ENCODE assay signal across 20 mouse cellular contexts in genomic region chr4:26171177-26171576, GRCm38 (mm10).
A peak's percentile ranks its signal among the peaks of the same experiment; 100 is the strongest.
DNase-seq lines count a peak whose midpoint lies in the region; ATAC-seq and TF ChIP-seq lines count a peak whose summit lies in the region.
"Had no signal": no experiment of that assay in that cellular context is flagged by ENCODE, and none has a peak within 500 bp of the region (broad histone marks: within the 10 kb centered on the region; RNA-seq: fewer than 3 reads in every experiment).

No protein-coding gene starts in this region.

- H3K27me3 ChIP-seq in hindbrain, embryonic 10.5 days (ENCODE audit: insufficient read depth, poor library complexity, severe bottlenecking) = no peaks in the 10 kb centered on the region
- no peaks in the 10 kb centered on the region for H3K27me3 ChIP-seq in hindbrain, postnatal 0 days (ENCODE audit: insufficient read depth, low read length)
- no peaks in the 10 kb centered on the region for H3K27me3 ChIP-seq in midbrain, embryonic 12.5 days
- no peaks in the 10 kb centered on the region for H3K27me3 ChIP-seq in midbrain, embryonic 10.5 days (ENCODE audit: low read depth, poor library complexity, severe bottlenecking)
- no peaks in the 10 kb centered on the region for H3K27me3 ChIP-seq in neural tube, embryonic 13.5 days
- no peaks in the 10 kb centered on the region for H3K27me3 ChIP-seq in cerebellum, adult 2 months (ENCODE audit: control insufficient read depth, insufficient read depth, low read length)
- H3K27me3 ChIP-seq: embryonic facial prominence, embryonic 13.5 days; heart, embryonic 12.5 days; hindbrain, embryonic 15.5 days had no signal

- no peak overlapping the region for H3K4me2 ChIP-seq in hindbrain, postnatal 0 days (ENCODE audit: low read depth, low read length)
- no peak overlapping the region for H3K4me2 ChIP-seq in midbrain, embryonic 12.5 days (replicated peaks)
- H3K4me2 ChIP-seq in neural tube, embryonic 13.5 days = no peak overlapping the region
- H3K4me2 ChIP-seq: embryonic facial prominence, embryonic 13.5 days; heart, embryonic 12.5 days; hindbrain, embryonic 15.5 days had no signal

- H3K9ac ChIP-seq in hindbrain, postnatal 0 days (replicated peaks; ENCODE audit: low read length) = no peak overlapping the region
- no peak overlapping the region for H3K9ac ChIP-seq in midbrain, embryonic 12.5 days (replicated peaks)
- no peak overlapping the region for H3K9ac ChIP-seq in neural tube, embryonic 13.5 days
- H3K9ac ChIP-seq: embryonic facial prominence, embryonic 13.5 days; heart, embryonic 12.5 days; hindbrain, embryonic 15.5 days had no signal

- no peaks in the 10 kb centered on the region for H3K9me3 ChIP-seq in hindbrain, embryonic 10.5 days
- H3K9me3 ChIP-seq in hindbrain, postnatal 0 days (ENCODE audit: low read length) = no peaks in the 10 kb centered on the region
- no peaks in the 10 kb centered on the region for H3K9me3 ChIP-seq in midbrain, embryonic 12.5 days
- no peaks in the 10 kb centered on the region for H3K9me3 ChIP-seq in midbrain, embryonic 10.5 days (replicated peaks)
- H3K9me3 ChIP-seq in neural tube, embryonic 13.5 days = no peaks in the 10 kb centered on the region
- H3K9me3 ChIP-seq: embryonic facial prominence, embryonic 13.5 days; G1E; heart, embryonic 12.5 days; hindbrain, embryonic 15.5 days had no signal

- 63% methylated on average over 1 of the region's 1 CpGs for WGBS in hindbrain, embryonic 10.5 days
- whole genome bisulfite sequencing in hindbrain, postnatal 0 days = 40% methylated on average over 1 of the region's 1 CpGs
- 58% methylated on average over 1 of the region's 1 CpGs for WGBS in midbrain, embryonic 12.5 days
- WGBS in midbrain, embryonic 10.5 days = 63% methylated on average over 1 of the region's 1 CpGs
- WGBS in neural tube, embryonic 13.5 days = 25% methylated on average over 1 of the region's 1 CpGs
- 46% methylated on average over 1 of the region's 1 CpGs for WGBS in cerebellum, adult 2 months

- no peaks in the 10 kb centered on the region for H3K36me3 ChIP-seq in hindbrain, embryonic 10.5 days
- no peaks in the 10 kb centered on the region for H3K36me3 ChIP-seq in hindbrain, postnatal 0 days (ENCODE audit: insufficient read depth, low read length)
- H3K36me3 ChIP-seq in midbrain, embryonic 12.5 days = no peaks in the 10 kb centered on the region
- no peaks in the 10 kb centered on the region for H3K36me3 ChIP-seq in midbrain, embryonic 10.5 days
- no peaks in the 10 kb centered on the region for H3K36me3 ChIP-seq in neural tube, embryonic 13.5 days
- H3K36me3 ChIP-seq: embryonic facial prominence, embryonic 13.5 days; G1E; heart, embryonic 12.5 days; hindbrain, embryonic 15.5 days had no signal

- H3K4me3 ChIP-seq in hindbrain, embryonic 10.5 days = no peak overlapping the region
- no peak overlapping the region for H3K4me3 ChIP-seq in hindbrain, postnatal 0 days (ENCODE audit: low read length)
- no peak overlapping the region for H3K4me3 ChIP-seq in midbrain, embryonic 12.5 days
- no peak overlapping the region for H3K4me3 ChIP-seq in midbrain, embryonic 10.5 days
- H3K4me3 ChIP-seq in neural tube, embryonic 13.5 days = no peak overlapping the region
- H3K4me3 ChIP-seq in cerebellum, adult 2 months (replicated peaks; ENCODE audit: insufficient read depth, low read depth, low read length) = no peak overlapping the region
- H3K4me3 ChIP-seq: embryonic facial prominence, embryonic 13.5 days; gastrocnemius, adult 2 months; heart, embryonic 12.5 days; hindbrain, embryonic 15.5 days had no signal

- H3K27ac ChIP-seq in hindbrain, embryonic 10.5 days = no peak overlapping the region
- H3K27ac ChIP-seq in hindbrain, postnatal 0 days = no peak overlapping the region
- H3K27ac ChIP-seq in midbrain, embryonic 12.5 days (replicated peaks) = no peak overlapping the region
- no peak overlapping the region for H3K27ac ChIP-seq in midbrain, embryonic 10.5 days (replicated peaks)
- no peak overlapping the region for H3K27ac ChIP-seq in neural tube, embryonic 13.5 days (replicated peaks)
- H3K27ac ChIP-seq in cerebellum, adult 2 months (ENCODE audit: insufficient read depth, low read length) = no peak overlapping the region
- H3K27ac ChIP-seq: embryonic facial prominence, embryonic 13.5 days; gastrocnemius, adult 2 months; hindbrain, embryonic 15.5 days had no signal

- peak; percentile 8 for DNase-seq in embryo, embryonic 10 days (ENCODE audit: low spot score)
- no peak for DNase-seq in embryo, embryonic 10.5 days (ENCODE audit: low spot score)
- DNase-seq in hindbrain, embryonic 10.5 days (ENCODE audit: low spot score) = peak; percentile 2
- no peak for DNase-seq in hindbrain, postnatal 0 days (ENCODE audit: low spot score)
- no peak for DNase-seq in midbrain, embryonic 10.5 days (ENCODE audit: low spot score)
- no peak for DNase-seq in cerebellum, adult 2 months
- DNase-seq: adrenal gland, adult 8-10 months; adrenal gland, postnatal 36 days; B cell, adult 2 months; cerebellum, adult 8-10 months; cerebellum, postnatal 14 days; gastrocnemius, adult 2 months; gastrocnemius, postnatal 25 days had no signal

- peaks cover 4% of the 10 kb centered on the region; the same call in 1 of the 2 replicates for H3K4me1 ChIP-seq in hindbrain, embryonic 10.5 days (replicated peaks)
- no peaks in the 10 kb centered on the region for H3K4me1 ChIP-seq in hindbrain, postnatal 0 days (ENCODE audit: insufficient read depth, low read length)
- no peaks in the 10 kb centered on the region for H3K4me1 ChIP-seq in midbrain, embryonic 12.5 days
- H3K4me1 ChIP-seq in midbrain, embryonic 10.5 days = peaks cover 7% of the 10 kb centered on the region; the same call in 1 of the 2 replicates
- H3K4me1 ChIP-seq in neural tube, embryonic 13.5 days (replicated peaks) = 0 out of 2 replicates have a peak, but pooled peaks cover 5% of the 10 kb centered on the region
- no peaks in the 10 kb centered on the region for H3K4me1 ChIP-seq in cerebellum, adult 2 months (ENCODE audit: control insufficient read depth, insufficient read depth, low read length)
- H3K4me1 ChIP-seq: embryonic facial prominence, embryonic 13.5 days; heart, embryonic 12.5 days; hindbrain, embryonic 15.5 days had no signal

- no peak for ATAC-seq in hindbrain, postnatal 0 days
- peak; percentile 23; the same call in 1 of the 2 replicates for ATAC-seq in midbrain, embryonic 12.5 days (ENCODE audit: low FRiP score, low read depth)
- ATAC-seq in neural tube, embryonic 13.5 days (ENCODE audit: low read depth) = peak; percentile 40; the same call in 1 of the 2 replicates
- ATAC-seq: CD4-positive, CD25-positive, alpha-beta regulatory T cell, adult 4 months had no signal

- no peak for TF ChIP-seq CTCF in hindbrain, postnatal 0 days (IDR thresholded peaks at IDR 0.05; ENCODE audit: low read depth)
- no peak for TF ChIP-seq CTCF in cerebellum, adult 2 months (IDR thresholded peaks at IDR 0.05; ENCODE audit: borderline replicate concordance, insufficient read depth, low read depth, low read length)

- TF ChIP-seq POLR2A in cerebellum, adult 2 months (IDR thresholded peaks at IDR 0.05; ENCODE audit: borderline replicate concordance, insufficient read depth, low read length) = no peak

Comparison
In these comparisons a context has a peak if more than half of its experiments do, and no peak if none do; other contexts are left out.
1. DNase-seq: peak in embryo, embryonic 10 days (single experiment) and hindbrain, embryonic 10.5 days (single experiment); none in embryo, embryonic 10.5 days (single experiment), hindbrain, postnatal 0 days (single experiment), midbrain, embryonic 10.5 days (single experiment) and cerebellum, adult 2 months (0 of 2).